Mouse (Mus musculus): ENCODE measurements around the gene Rpl28. TPM values are rescaled to one million over a fixed set of nuclear protein-coding genes. Genes with fewer than 3 reads are reported as not detected.

The Rpl28 gene
- polyA plus RNA-seq (2021; fragmentation: Nextera tagmentation) = 1,133 and 1,160 TPM in 2 replicates
- long read RNA-seq, experiment 1, transcript Rpl28-201 (5 exons, 1,106 nt) = major isoform, 59 of 70 reads
- long read RNA-seq, experiment 1, transcript Rpl28-202 (4 exons, 772 nt) = minor isoform, 8 of 70 reads
- long read RNA-seq, experiment 1, partial matches to known transcripts = 0 of 70 reads
- long read RNA-seq, experiment 1, other reads (novel, unspliced or antisense) = 3 of 70 reads
- long read RNA-seq, experiment 2, transcript Rpl28-201 (5 exons, 1,106 nt) = major isoform, 431 of 452 reads
- long read RNA-seq, experiment 2, transcript Rpl28-202 (4 exons, 772 nt) = minor isoform, 14 of 452 reads
- long read RNA-seq, experiment 2, partial matches to known transcripts = 3 of 452 reads
- long read RNA-seq, experiment 2, other reads (novel, unspliced or antisense) = 4 of 452 reads

DNA sequence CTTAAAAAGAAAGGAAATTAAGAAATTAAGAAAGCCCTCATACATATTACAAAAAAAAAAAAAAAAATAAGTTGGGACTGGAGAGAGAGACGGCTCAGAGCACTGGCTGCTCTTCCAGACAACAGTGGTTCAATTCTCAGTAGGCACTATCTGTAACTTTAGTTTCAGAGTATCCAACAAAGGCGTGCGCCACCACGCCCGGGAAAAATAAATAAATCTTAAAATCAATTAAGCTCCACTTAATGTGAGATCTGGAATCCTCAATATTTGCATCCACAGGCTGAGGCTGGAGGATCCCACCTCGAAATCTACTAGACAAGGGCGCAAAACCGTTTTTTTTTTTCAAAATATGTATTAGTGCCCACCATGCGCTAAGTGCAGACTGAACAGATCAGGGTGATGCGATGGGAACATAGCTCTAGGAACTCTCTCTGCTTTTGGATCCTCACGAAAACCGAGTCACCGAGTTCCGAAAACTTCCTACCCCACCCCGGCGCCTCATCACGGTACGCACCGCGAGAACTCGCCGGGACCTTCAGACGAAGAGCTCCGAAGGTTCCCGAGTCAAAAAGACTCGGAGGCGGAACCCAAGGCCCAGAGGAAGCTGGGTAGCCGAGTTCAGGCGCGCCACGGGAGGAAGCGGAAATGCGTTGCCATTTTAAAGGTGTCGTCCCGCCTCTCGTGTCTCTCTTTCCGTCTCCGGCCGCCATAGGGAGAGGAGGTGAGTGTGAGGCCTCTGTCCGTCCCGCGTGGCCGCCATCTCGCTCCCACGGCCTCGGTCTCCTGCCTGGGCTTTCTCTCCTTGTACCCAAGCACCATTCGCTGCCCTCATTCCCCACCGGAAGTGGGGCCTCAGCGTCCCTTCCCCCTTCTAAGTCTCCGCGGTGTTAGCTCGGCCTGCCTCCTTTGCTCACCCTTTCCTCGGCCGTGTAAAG lies at the start of gene Rpl28:
Gene Rpl28, plus strand, starts transcription at position 597 of the 935 bp plus-strand sequence.

DNA sequence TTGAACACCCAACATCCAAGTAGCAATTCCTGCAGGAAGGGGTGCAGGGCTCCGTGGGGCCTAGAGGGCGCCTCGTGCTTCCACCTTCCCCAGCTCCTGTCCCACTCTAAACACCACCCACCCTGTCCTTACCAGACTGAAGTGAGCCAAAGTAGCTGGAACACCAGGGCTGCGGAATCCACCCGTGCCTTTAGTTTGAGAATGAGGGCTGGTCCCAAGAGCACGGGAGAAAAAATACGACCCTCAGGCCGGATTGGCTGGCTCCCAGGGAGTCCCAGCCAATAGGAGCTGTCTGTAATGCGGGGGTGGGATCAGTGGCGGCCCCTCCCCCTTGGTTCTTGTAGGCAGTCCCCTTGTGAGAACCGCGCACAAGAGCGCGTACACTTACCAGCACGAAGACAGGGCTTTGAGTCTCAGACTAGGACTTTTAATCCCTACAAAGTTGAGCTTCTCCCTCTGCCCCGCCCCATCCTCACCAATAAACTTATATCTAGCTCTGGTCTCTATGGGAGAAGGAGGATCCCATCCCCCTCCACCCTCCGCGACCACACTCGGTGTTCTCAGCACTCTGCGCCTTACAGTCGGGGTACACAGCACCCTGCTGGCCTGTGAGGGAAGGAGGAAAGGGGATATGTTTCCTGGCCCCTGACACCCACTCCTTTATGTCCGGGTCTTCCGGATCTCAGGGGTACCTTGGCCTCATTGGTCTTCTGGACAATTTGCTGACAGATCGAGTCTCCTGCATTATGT lies 39.7 kb upstream of the Rpl28 start, which contains the start of gene Cox6b2:
Gene Cox6b2, minus strand, starts transcription at position 274 of the 750 bp plus-strand sequence.

DNA sequence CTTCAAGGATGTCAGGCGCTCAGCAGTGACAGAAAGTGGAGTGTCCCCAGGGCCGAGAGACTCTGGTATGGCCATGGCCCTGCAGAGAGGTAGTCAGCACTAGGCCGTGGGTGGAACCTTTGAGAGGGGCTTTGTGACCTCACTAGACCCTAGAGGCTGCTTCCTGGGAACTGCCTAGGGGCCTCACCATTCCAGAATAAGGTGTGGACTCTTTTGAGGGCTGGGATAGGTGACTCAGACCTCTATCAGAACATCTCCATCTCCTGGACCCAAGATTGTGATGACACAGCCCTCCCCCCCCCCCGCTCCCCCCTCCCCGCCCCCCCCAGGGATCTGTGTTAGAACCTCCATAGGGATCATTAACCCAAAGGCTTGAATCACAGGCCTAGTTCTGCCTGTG lies 21.5 kb upstream of the Rpl28 start, which contains the start of gene Fam71e2:
Gene Fam71e2, minus strand, starts transcription at position 101 of the 400 bp plus-strand sequence.

DNA sequence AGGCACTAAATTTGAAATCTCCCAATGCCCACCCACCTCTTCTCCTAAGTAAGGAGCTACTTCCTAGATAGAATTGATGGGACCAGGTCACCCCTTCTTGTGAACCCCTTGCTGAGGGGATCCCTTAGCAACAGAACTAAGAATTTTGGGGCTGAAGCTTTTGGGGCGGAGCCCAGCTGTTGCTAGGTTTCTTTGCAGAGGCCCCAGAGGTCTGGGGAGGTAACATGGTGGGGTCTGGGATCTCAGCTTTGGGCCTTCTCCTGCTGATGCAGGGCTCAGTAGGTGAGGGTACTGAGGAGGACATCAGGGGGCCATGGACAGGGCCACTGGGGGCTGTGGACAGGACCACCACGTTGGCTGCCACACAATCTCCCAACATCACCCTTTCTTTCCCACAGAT lies 9.9 kb upstream of the Rpl28 start, which contains the start of the genes Il11 and Tmem190:
Gene Il11, minus strand, starts transcription at position 101 of the 400 bp plus-strand sequence.
Gene Tmem190, plus strand, starts transcription at position 179 of the 400 bp plus-strand sequence.

DNA sequence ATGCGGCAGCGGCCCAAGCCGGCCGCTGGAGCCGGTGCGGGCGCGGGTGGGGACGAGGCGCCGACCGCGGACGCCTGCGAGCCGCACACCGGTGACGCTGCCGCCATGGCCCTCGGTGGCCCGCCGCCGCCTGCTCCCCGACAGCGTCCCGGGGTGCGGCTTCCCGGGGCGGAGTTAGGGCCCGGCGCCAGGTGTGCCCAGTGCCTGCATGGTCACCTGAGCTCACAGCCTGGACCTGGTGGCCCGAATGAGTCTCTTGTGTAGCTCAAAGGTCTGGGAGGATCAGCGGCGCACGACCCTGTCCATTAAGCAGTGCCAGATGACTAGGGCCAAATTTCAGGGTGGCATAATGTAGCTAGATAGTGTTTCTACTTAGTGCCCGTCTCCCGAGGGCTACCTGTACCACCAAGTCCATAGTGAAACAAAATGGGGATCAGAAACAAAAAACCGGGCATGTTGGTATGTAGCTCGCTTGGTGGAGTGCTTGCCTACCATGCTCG lies 3.2 kb upstream of the Rpl28 start, which contains the start of gene Tmem238:
Gene Tmem238, minus strand, starts transcription at position 221 of the 500 bp plus-strand sequence.

DNA sequence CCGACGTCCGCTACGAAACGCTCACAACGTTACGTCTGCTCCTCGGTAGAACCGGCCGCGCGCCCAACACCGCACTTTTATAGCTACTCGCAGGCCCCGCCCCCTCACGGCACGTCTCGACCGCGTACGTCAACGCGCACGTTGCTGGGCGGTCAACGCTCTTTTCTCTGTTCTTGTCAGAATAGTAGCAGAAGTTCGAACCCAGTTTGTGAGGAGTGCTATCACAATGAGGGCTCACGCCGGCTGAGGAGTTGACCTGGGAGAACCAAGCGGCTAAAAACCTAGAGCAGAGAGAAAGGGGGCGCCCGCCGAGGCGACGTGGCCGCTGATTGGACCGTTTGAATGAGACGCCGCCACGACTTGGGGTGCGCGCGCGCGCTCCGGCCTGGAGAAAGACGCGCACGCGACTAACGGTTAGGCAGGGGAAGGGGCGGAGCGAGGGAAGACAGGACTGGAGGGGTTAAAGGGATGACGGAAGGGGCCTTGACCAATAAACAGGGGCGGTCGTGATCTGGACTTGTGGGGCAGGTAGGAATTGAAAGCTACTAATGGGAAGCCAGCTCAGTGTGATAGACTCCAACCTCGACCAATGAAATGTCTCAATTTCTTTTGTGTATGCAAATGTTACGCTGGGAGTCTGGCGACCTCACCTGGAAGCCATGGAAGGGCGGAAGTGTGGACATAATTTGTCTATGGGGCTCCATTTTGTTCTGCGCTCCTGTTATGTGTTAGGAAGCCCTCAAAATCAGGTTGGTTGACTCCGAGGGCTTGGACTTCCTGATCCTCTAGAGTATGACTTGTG lies 19.8 kb downstream of the Rpl28 start, which contains the start of gene Ube2s:
Gene Ube2s, minus strand, starts transcription at position 288 of the 802 bp plus-strand sequence.

DNA sequence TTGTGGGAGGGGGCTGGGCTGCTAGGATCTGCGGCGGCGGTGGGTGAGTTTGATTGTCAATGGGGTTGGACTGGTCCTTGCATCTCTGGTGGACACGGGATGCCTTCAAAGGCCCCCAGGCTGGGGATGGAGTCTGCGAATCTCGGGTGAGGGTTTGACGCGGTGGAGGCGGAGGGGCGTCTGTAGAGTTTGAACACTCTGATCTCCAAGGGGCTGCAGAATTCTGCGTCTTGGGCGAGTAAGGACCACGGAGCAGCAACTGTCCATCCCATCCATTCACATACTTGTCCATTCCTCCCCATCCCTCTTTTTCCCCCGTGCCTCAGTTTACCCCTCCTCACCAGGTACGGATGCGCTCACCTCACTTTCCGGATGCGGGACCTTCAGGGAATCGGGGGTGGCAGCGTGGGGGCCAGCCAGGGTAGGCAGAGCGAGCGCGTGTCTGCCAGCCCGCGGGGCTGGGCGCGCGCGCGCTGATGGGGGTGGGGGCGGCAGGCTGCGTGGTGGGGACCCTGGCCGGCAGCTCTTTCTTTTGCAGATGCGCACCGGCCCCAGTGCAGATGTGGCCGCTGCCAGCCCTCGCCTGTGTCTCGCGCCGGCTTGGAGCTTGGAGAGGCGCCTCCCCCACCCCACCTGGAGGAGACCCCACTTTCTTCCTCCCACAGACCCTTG lies 51.7 kb downstream of the Rpl28 start, which contains the start of gene Shisa7:
Gene Shisa7, minus strand, starts transcription at position 452 of the 672 bp plus-strand sequence.

Other genes starting within 250 kb of the Rpl28 start
- gene Syt5, start 245.3 kb upstream of the Rpl28 start, polyA plus RNA-seq (2021; fragmentation: Nextera tagmentation) = 300 and 304 TPM in 2 replicates
- 0.26 and 0.45 TPM in 2 replicates for gene Ptprh, start 188.8 kb upstream of the Rpl28 start, polyA plus RNA-seq (2021; fragmentation: Nextera tagmentation)
- 0.40 TPM in 2 replicates for gene Tmem86b, start 161.5 kb upstream of the Rpl28 start, polyA plus RNA-seq (2021; fragmentation: Nextera tagmentation)
- 4.6 and 8.6 TPM in 2 replicates for gene Ppp6r1, start 133.9 kb upstream of the Rpl28 start, polyA plus RNA-seq (2021; fragmentation: Nextera tagmentation)
- 128 and 156 TPM in 2 replicates for gene Hspbp1, start 107.8 kb upstream of the Rpl28 start, polyA plus RNA-seq (2021; fragmentation: Nextera tagmentation)
- 5.6 and 6.8 TPM in 2 replicates for gene Brsk1, start 102.3 kb upstream of the Rpl28 start, polyA plus RNA-seq (2021; fragmentation: Nextera tagmentation)
- 0.25 TPM in 1 of 2 replicates, not detected in the other for gene Tmem150b, start 67.6 kb upstream of the Rpl28 start, polyA plus RNA-seq (2021; fragmentation: Nextera tagmentation)
- 4.4 and 5.7 TPM in 2 replicates for gene Kmt5c, start 52.8 kb upstream of the Rpl28 start, polyA plus RNA-seq (2021; fragmentation: Nextera tagmentation)
- gene Cox6b2, start 39.8 kb upstream of the Rpl28 start, polyA plus RNA-seq (2021; fragmentation: Nextera tagmentation) = 14.4 and 16.7 TPM in 2 replicates
- not detected in 2 replicates for gene Fam71e2, start 21.6 kb upstream of the Rpl28 start, polyA plus RNA-seq (2021; fragmentation: Nextera tagmentation)
- gene Il11, start 10.0 kb upstream of the Rpl28 start, polyA plus RNA-seq (2021; fragmentation: Nextera tagmentation) = 0.19 and 0.39 TPM in 2 replicates
- not detected in 2 replicates for gene Tmem190, start 9.9 kb upstream of the Rpl28 start, polyA plus RNA-seq (2021; fragmentation: Nextera tagmentation)
- gene Tmem238, start 3.2 kb upstream of the Rpl28 start, polyA plus RNA-seq (2021; fragmentation: Nextera tagmentation) = 3.3 and 11.7 TPM in 2 replicates
- 17.9 and 212 TPM in 2 replicates for gene Ube2s, start 19.7 kb downstream of the Rpl28 start, polyA plus RNA-seq (2021; fragmentation: Nextera tagmentation)
- 11.2 and 11.4 TPM in 2 replicates for gene Shisa7, start 51.8 kb downstream of the Rpl28 start, polyA plus RNA-seq (2021; fragmentation: Nextera tagmentation)
- 20.0 and 27.8 TPM in 2 replicates for gene Isoc2b, start 77.4 kb downstream of the Rpl28 start, polyA plus RNA-seq (2021; fragmentation: Nextera tagmentation)
- 0.45 and 1.3 TPM in 2 replicates for gene Isoc2a, start 84.3 kb downstream of the Rpl28 start, polyA plus RNA-seq (2021; fragmentation: Nextera tagmentation)
- gene Gm36210, start 113.6 kb downstream of the Rpl28 start, polyA plus RNA-seq (2021; fragmentation: Nextera tagmentation) = 0.11 and 0.16 TPM in 2 replicates
- 0.69 and 2.7 TPM in 2 replicates for gene Zfp628, start 122.3 kb downstream of the Rpl28 start, polyA plus RNA-seq (2021; fragmentation: Nextera tagmentation)
- gene Nat14, start 129.2 kb downstream of the Rpl28 start, polyA plus RNA-seq (2021; fragmentation: Nextera tagmentation) = 115 and 129 TPM in 2 replicates
- gene Ssc5d, start 132.9 kb downstream of the Rpl28 start, polyA plus RNA-seq (2021; fragmentation: Nextera tagmentation) = 0.10 and 0.19 TPM in 2 replicates
- 0.28 and 0.50 TPM in 2 replicates for gene Sbk2, start 171.5 kb downstream of the Rpl28 start, polyA plus RNA-seq (2021; fragmentation: Nextera tagmentation)
- gene Sbk3, start 178.3 kb downstream of the Rpl28 start, polyA plus RNA-seq (2021; fragmentation: Nextera tagmentation) = 0.23 TPM in 2 replicates
- gene Zfp579, start 203.3 kb downstream of the Rpl28 start, polyA plus RNA-seq (2021; fragmentation: Nextera tagmentation) = 5.1 and 11.4 TPM in 2 replicates
- 10.9 and 14.7 TPM in 2 replicates for gene Zfp524, start 221.5 kb downstream of the Rpl28 start, polyA plus RNA-seq (2021; fragmentation: Nextera tagmentation)
- gene Fiz1, start 221.8 kb downstream of the Rpl28 start, polyA plus RNA-seq (2021; fragmentation: Nextera tagmentation) = 12.1 and 13.9 TPM in 2 replicates
- not detected in 2 replicates for gene Gm44973, start 222.6 kb downstream of the Rpl28 start, polyA plus RNA-seq (2021; fragmentation: Nextera tagmentation)
- 1.1 and 4.4 TPM in 2 replicates for gene Zfp865, start 227.5 kb downstream of the Rpl28 start, polyA plus RNA-seq (2021; fragmentation: Nextera tagmentation)
- 55.0 and 60.1 TPM in 2 replicates for gene Ccdc106, start 227.7 kb downstream of the Rpl28 start, polyA plus RNA-seq (2021; fragmentation: Nextera tagmentation)
- gene 4632433K11Rik, start 241.2 kb downstream of the Rpl28 start, polyA plus RNA-seq (2021; fragmentation: Nextera tagmentation) = not detected in 2 replicates
- 3.0 and 3.3 TPM in 2 replicates for gene Zfp784, start 245.6 kb downstream of the Rpl28 start, polyA plus RNA-seq (2021; fragmentation: Nextera tagmentation)